Comparison of ENCODE assay signal across 8 mouse cellular contexts in the genomic region with DNA sequence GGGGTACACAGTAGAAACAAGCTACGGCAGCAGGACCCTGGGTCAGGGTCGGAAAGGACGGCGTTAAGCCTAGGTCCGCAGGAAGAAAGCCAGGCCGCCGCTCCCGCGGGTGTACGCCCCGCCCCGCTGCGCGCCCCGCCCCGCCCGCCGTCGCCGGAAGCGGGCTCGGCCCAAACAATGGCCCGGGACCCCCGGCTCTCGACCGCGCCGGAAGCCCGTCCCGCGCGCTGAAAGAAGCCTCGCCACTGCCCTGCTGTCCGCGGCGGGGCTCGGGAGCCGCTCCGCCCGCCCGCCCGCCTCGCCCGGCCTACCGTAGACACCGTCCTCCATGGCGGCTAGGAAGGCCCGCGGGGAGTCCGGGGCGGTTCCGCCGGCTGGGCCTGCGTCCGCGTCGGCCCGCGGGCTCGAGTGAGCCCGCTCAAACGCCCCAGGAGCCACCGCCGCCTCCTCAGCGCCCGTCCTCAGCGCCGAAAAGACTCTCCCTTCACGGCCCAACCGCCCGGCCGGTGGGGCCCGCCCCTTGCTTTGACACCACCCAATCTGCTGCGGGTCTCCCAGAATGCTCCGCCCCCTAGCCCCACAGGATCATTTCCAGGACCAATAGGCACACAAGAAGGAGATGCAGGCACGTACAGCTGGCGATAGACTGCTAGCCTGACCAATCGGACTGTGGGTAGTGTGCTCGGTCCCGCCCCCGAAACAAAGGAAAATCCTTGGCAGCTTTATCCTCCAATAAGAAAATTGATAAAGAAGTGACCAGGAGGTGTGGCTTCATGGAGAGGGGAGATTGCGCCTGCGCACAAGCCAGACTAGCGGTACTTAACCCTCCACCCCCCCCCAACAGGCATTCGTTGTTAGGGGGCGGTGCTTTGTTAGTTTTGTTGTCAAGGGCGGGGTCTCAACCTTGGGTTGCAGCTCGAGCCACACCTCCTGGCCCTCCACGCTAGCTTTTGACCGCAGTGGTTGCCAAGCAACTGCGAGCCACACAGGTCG. TPM values are rescaled to one million over a fixed set of nuclear protein-coding genes. Genes with fewer than 3 reads are reported as not detected.
A peak's percentile ranks its signal among the peaks of the same experiment; 100 is the strongest.
DNase-seq lines count a peak whose midpoint lies in the region; ATAC-seq lines count a peak whose summit lies in the region.

Cyth2 (minus strand) TSS at position 795 of the 993 bp plus-strand sequence.

- no peaks in the 10 kb centered on the region for H3K9me3 ChIP-seq in intestine, embryonic 14.5 days (ENCODE audit: control insufficient read depth, low read length)

- H3K27ac ChIP-seq in intestine, embryonic 14.5 days (ENCODE audit: low read depth) = peak within 1 kb of the TSS; percentile 100

- no peaks in the 10 kb centered on the region for H3K27me3 ChIP-seq in intestine, embryonic 14.5 days (replicated peaks; ENCODE audit: control insufficient read depth, insufficient read depth, low read length)

- intact Hi-C loops in left cerebral cortex, postnatal 14 days (cut with DNase I) = no loop called here

- H3K4me3 ChIP-seq in intestine, embryonic 14.5 days (ENCODE audit: low read depth, low read length) = peak within 1 kb of the TSS; percentile 95

- peaks cover 16% of the 10 kb centered on the region for H3K4me1 ChIP-seq in intestine, embryonic 14.5 days (replicated peaks; ENCODE audit: control insufficient read depth, insufficient read depth, low read length)

- H3K4me2 ChIP-seq in intestine, embryonic 14.5 days (ENCODE audit: low read length) = peak within 1 kb of the TSS; percentile 93

- peaks cover 38% of the 10 kb centered on the region for H3K36me3 ChIP-seq in intestine, embryonic 14.5 days (ENCODE audit: control insufficient read depth, insufficient read depth, low read length)

- WGBS in intestine, embryonic 14.5 days = under 1% methylated on average over 75 of the region's 92 CpGs

- H3K9ac ChIP-seq in intestine, embryonic 14.5 days (ENCODE audit: low read length) = peak within 1 kb of the TSS; percentile 100

- peak; percentile 98 for ATAC-seq in intestine, embryonic 14.5 days (replicated peaks; ENCODE audit: low FRiP score, low TSS enrichment, low read depth)

- peak; percentile 94 to 98 for DNase-seq in adrenal gland, adult 18-20 months (ENCODE audit: low spot score in 2 of 2)
- DNase-seq in embryo, embryonic 11 days = peak; percentile 100
- peak; percentile 99 for DNase-seq in gastrocnemius, postnatal 25 days
- peak; percentile 100 for DNase-seq in intestine, embryonic 14.5 days (ENCODE audit: low spot score)
- peak; percentile 99 to 100 for DNase-seq in left cerebral cortex, postnatal 14 days (ENCODE audit: low spot score in 2 of 2)
- peak; percentile 99 for DNase-seq in mesoderm, embryonic 11.5 days (ENCODE audit: low read depth, low spot score)
- peak; percentile 99 to 100 for DNase-seq in right cerebral cortex, postnatal 36 days (ENCODE audit: low spot score in 2 of 2)
- DNase-seq in yolk sac, embryonic 10.5 days (ENCODE audit: low spot score) = peak; percentile 99

RNA-seq across cellular contexts. Expression of gene Cyth2, which starts in this region (rescaled TPM):
- total RNA-seq in adrenal gland, adult 18-20 months (2021) = 100 to 1,000 TPM in 1 of 2 experiments, 10 to 100 TPM in 1; 92.9 to 117 TPM
- 10 to 100 TPM; 28.2 to 33.8 TPM for total RNA-seq in gastrocnemius, postnatal 25 days (2021)
- 91.9 and 95.5 TPM in 2 replicates for polyA plus RNA-seq in intestine, embryonic 14.5 days (2014; fragmentation: Nextera tagmentation; extraction: Ambion mirVana)
- 100 to 1,000 TPM; 227 to 229 TPM for total RNA-seq in left cerebral cortex, postnatal 14 days (2021)

Comparison
In these comparisons a context has a peak if more than half of its experiments do, and no peak if none do; other contexts are left out.
1. Peak in every context shown above with its lines: DNase-seq, ATAC-seq, H3K4me3 ChIP-seq and H3K27ac ChIP-seq.